Mouse (Mus musculus) common myeloid progenitor, adult 5-6 weeks (primary cell): Measurements from ENCODE around the gene Mctp1. TPM values are rescaled to one million over a fixed set of nuclear protein-coding genes. Genes with fewer than 3 reads are reported as not detected.
"Not testable (repeated sequence)": the region's sequence is repeated elsewhere in the genome, so short reads cannot be mapped to it uniquely, and the experiment has no call there.

Experiments
- ATAC-seq: replicated peaks from 2 replicates; pipeline ENCODE4 v1.8.0; 2016; ENCODE audit warnings: low read depth, mild to moderate bottlenecking, moderate TSS enrichment, inconsistent platforms; ENCODE audit not compliant: poor library complexity, severe bottlenecking
- total RNA-seq: library from RNA; stranded (forward); fragments of 200-1000, 187-1606 nt; gene quantifications from 2 replicates; pipeline ENCODE4 v1.2.3, GENCODE M21; 2017

Gene Mctp1
- 44.1 and 44.2 TPM in 2 replicates for total RNA-seq

- peak; percentile 69 for ATAC-seq
Observed at GRCm38 (mm10) chr13:76383972-76384663, at the start of gene Mctp1. Gene Mctp1 (plus strand): TSS chr13:76384535.

GRCm38 (mm10) chr13:76345941-76346340 is 38.4 kb upstream of the Mctp1 start:
- ATAC-seq = not testable (repeated sequence)

- no peak for ATAC-seq
Observed at GRCm38 (mm10) chr13:76358720-76359119, 25.6 kb upstream of the Mctp1 start.

GRCm38 (mm10) chr13:76384664-76385435 is 515 bp downstream of the Mctp1 start:
- ATAC-seq = peak; percentile 65

GRCm38 (mm10) chr13:76388615-76389014 is 4.3 kb downstream of the Mctp1 start:
- no peak for ATAC-seq

- no peak for ATAC-seq
Observed at GRCm38 (mm10) chr13:76391920-76392319, 7.6 kb downstream of the Mctp1 start.

- ATAC-seq = peak; percentile 61
Observed at GRCm38 (mm10) chr13:76393106-76393505, 8.8 kb downstream of the Mctp1 start.

- ATAC-seq = peak; percentile 95
Observed at GRCm38 (mm10) chr13:76395906-76396305, 11.6 kb downstream of the Mctp1 start.

- ATAC-seq = peak; percentile 85
Observed at GRCm38 (mm10) chr13:76409296-76409695, 25.0 kb downstream of the Mctp1 start.

GRCm38 (mm10) chr13:76410665-76411064 is 26.3 kb downstream of the Mctp1 start:
- ATAC-seq = peak; percentile 64

GRCm38 (mm10) chr13:76415346-76415745 is 31.0 kb downstream of the Mctp1 start:
- ATAC-seq = peak; percentile 43; the same call in 1 of the 2 replicates

- ATAC-seq = no peak
Observed at GRCm38 (mm10) chr13:76420111-76420510, 35.8 kb downstream of the Mctp1 start.

GRCm38 (mm10) chr13:76421075-76421474 is 36.7 kb downstream of the Mctp1 start:
- ATAC-seq = peak; percentile 89

- ATAC-seq = no peak
Observed at GRCm38 (mm10) chr13:76422124-76422523, 37.8 kb downstream of the Mctp1 start.

- ATAC-seq = no peak
Observed at GRCm38 (mm10) chr13:76429456-76429855, 45.1 kb downstream of the Mctp1 start.

- peak; percentile 57 for ATAC-seq
Observed at GRCm38 (mm10) chr13:76429927-76430326, 45.6 kb downstream of the Mctp1 start.

- no peak for ATAC-seq
Observed at GRCm38 (mm10) chr13:76431946-76432345, 47.6 kb downstream of the Mctp1 start.

GRCm38 (mm10) chr13:76433438-76433837 is 49.1 kb downstream of the Mctp1 start:
- ATAC-seq = no peak

GRCm38 (mm10) chr13:76436426-76436825 is 52.1 kb downstream of the Mctp1 start:
- no peak for ATAC-seq

- no peak for ATAC-seq
Observed at GRCm38 (mm10) chr13:76438765-76439164, 54.4 kb downstream of the Mctp1 start.

- no peak for ATAC-seq
Observed at GRCm38 (mm10) chr13:76446059-76446458, 61.7 kb downstream of the Mctp1 start.
